Mouse (Mus musculus) small intestine, adult 2 months (tissue): ENCODE results near the gene Mnat1.

Experiments used
- CTCF ChIP-seq: fragments of 200-500 bp; IDR thresholded peaks from 2 replicates; pipeline ENCODE4 v1.5.1; 2012; ENCODE audit warnings: low read depth, mild to moderate bottlenecking, control low read depth, inconsistent platforms, low read length, moderate library complexity, mixed read lengths; ENCODE audit not compliant: insufficient replicate concordance, insufficient read length; ENCODE audit errors: extremely low read depth
- POLR2A ChIP-seq: fragments of 200-500 bp; IDR thresholded peaks from 2 replicates; pipeline ENCODE4 v1.6.1; 2012; ENCODE audit warnings: low read depth, mild to moderate bottlenecking, control low read depth, inconsistent platforms, low read length, moderate library complexity

- TF ChIP-seq POLR2A (no peak), CTCF (no peak)
Observed at GRCm38 (mm10) chr12:73205710-73206649, 82.5 kb downstream of the Mnat1 start.
